Mouse (Mus musculus): ENCODE measurements around the gene Crat.

DNA sequence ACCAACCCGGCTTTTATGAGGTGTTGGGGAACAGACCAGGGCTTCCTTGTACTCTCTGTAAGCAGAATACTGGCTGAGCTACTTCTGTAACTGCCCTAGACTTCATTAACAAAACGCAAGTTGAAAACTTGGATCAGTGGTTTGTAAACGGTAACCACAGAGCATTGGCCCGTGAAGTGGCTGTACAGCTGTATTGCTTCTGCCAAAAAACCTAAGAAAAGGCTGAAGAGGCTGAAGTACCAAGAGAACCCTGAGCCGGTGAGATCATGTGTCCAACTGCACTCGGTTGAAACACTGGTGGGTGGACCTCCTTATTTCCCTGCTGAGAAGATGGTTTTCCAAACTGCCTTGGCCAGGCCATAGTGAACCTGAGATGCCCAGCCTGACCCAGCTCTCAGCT is 42.7 kb upstream of the Crat start:
- TF ChIP-seq POLR2A (IDR thresholded peaks at IDR 0.05; ENCODE audit: low read depth, low read length) (no peak), CTCF (IDR thresholded peaks at IDR 0.05; ENCODE audit: extremely low read depth, insufficient read depth, insufficient read length, insufficient replicate concordance) (no peak)

Measured in spleen, adult 2 months (tissue).